Mouse (Mus musculus): ENCODE data around the gene Hoxd8.

- no peak for TF ChIP-seq HCFC1 (IDR thresholded peaks at IDR 0.05; ENCODE audit: borderline replicate concordance, insufficient read depth, low read length)
- TF ChIP-seq MAFK (IDR thresholded peaks at IDR 0.05; ENCODE audit: insufficient read depth, low read depth, low read length): no peak
- TF ChIP-seq ZC3H11A (IDR thresholded peaks at IDR 0.05; ENCODE audit: borderline replicate concordance, low read depth, low read length): no peak
- TF ChIP-seq CHD2 (IDR thresholded peaks at IDR 0.05; ENCODE audit: low read depth, low read length): no peak
Observed at GRCm38 (mm10) chr2:74671847-74672246, 32.6 kb upstream of the Hoxd8 start.

Data from ES-E14 (cell line).